Mouse (Mus musculus) telencephalon, adult 2 months (tissue): ENCODE measurements at regions not wholly inside any gene's neighbourhood (a gene's known extent, or its start where the extent isn't known, plus 50 kb on each side); places are given as distances from the start of the nearest gene placed in this dataset.

ENCODE experiments used
- DNase-seq: peaks from one replicate; pipeline ENCODE4 v3.0.0-alpha.2; 2011; ENCODE audit warnings: low read depth, low spot score

- DNase-seq = no peak
These were observed 338.3 kb upstream of the Zfp804a start for GRCm38 (mm10) chr2:81714716-81715115.

- no peak for DNase-seq
These were observed 319.5 kb upstream of the Zfp804a start for GRCm38 (mm10) chr2:81733484-81733883.

GRCm38 (mm10) chr2:81734031-81734430 lies 319.0 kb upstream of the Zfp804a start:
- DNase-seq = peak; percentile 22

GRCm38 (mm10) chr2:81765778-81766177 lies 287.2 kb upstream of the Zfp804a start:
- no peak for DNase-seq

- DNase-seq = no peak
These were observed 270.0 kb upstream of the Zfp804a start for GRCm38 (mm10) chr2:81783059-81783458.
